Mouse (Mus musculus): ENCODE measurements at regions not wholly inside any gene's neighbourhood (a gene's known extent, or its start where the extent isn't known, plus 50 kb on each side); places are given as distances from the start of the nearest gene placed in this dataset.

DNA sequence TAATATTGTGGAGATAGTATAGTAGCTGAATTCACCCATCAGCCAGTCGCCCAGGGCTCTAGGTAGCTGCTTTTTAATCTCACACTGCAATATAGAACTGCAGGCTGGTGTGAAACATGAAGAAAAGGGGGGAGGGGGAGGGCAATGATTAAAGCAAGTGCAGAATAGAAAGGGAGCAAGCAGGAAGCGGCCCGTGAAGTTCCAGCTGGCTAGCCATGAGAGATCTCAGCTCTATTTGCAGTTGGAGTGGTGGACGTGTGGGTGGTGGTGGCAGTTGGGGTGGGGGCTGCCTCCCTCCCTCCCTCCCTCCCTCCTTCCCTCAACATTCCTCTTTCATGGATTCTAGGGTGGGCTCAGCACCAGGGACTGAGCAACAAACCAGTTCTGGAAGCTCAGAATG lies 173.3 kb upstream of the Mgat5 start:
- Histone ChIP-seq H3K27ac (no peak overlapping the region), H3K4me3 (ENCODE audit: inconsistent target) (no peak overlapping the region), H3K36me3 (ENCODE audit: inconsistent target) (no peaks in the 10 kb centered on the region), H3K79me2 (ENCODE audit: inconsistent target) (no peaks in the 10 kb centered on the region)
- 31% methylated on average over 4 of the region's 4 CpGs for WGBS (ENCODE audit: missing documents)

DNA sequence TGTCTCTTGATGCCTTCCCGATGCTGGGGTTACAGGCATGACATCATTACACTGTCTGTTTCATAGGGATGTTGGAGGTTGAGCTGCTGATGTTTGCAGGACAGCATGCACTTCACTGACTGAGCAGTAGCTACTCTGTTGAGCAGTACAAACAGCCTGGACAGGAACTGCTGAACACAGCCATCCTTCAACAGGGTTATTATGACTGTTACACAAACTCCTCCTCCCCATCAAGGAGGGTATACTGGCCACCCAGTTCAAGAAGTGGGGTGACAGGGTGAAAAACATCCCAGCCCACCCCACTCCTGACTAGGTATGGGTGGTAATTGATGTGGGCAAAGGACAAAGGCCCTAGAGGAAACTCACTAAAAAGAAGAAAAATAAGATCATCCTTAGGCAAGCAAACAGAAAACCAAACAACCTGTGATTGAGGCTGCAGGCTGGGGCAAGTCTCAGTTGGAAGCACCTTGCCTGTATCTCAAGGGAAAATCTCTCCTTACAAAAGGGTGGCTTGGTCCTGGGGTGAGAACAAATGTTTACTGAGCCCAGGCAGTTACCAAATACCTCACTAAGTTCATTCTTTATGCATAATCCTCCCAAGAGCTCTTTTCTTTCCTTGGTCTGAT lies 175.8 kb upstream of the Mgat5 start:
- H3K36me3 ChIP-seq (ENCODE audit: inconsistent target): no peaks in the 10 kb centered on the region
- 79% methylated on average over 1 of the region's 1 CpGs for WGBS (ENCODE audit: missing documents)
- no peak overlapping the region for H3K27ac ChIP-seq
- no peaks in the 10 kb centered on the region for H3K79me2 ChIP-seq (ENCODE audit: inconsistent target)
- H3K4me3 ChIP-seq (ENCODE audit: inconsistent target): no peak overlapping the region

DNA sequence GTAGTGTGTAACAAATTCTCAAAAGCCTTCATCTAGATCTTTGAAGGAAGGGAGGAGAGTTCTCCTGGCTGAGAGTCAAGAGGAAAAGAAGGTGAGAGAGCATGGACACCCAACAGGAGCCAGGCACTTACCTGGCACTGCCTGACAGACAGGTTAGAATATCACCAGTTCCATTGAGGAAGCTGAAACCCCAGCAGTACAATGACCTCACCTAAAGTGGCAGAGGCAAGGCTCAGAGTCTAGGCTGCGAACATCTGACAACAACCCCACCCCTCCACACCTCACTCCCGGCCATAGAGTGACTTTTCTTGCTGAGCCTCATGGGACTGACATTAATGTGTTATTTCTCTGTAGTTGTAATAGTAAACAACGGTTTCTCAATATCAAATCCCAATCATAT lies 181.7 kb upstream of the Mgat5 start:
- H3K4me3 ChIP-seq (ENCODE audit: inconsistent target): no peak overlapping the region
- H3K36me3 ChIP-seq (ENCODE audit: inconsistent target): no peaks in the 10 kb centered on the region
- 85% methylated on average over 3 of the region's 3 CpGs for WGBS (ENCODE audit: missing documents)
- no peak overlapping the region for H3K27ac ChIP-seq
- H3K79me2 ChIP-seq (ENCODE audit: inconsistent target): no peaks in the 10 kb centered on the region

- H3K27ac ChIP-seq: no peak overlapping the region
- 62% methylated on average over 2 of the region's 2 CpGs for WGBS (ENCODE audit: missing documents)
Observed at GRCm38 (mm10) chr1:127017698-127018097, 187.1 kb upstream of the Nckap5 start.

DNA sequence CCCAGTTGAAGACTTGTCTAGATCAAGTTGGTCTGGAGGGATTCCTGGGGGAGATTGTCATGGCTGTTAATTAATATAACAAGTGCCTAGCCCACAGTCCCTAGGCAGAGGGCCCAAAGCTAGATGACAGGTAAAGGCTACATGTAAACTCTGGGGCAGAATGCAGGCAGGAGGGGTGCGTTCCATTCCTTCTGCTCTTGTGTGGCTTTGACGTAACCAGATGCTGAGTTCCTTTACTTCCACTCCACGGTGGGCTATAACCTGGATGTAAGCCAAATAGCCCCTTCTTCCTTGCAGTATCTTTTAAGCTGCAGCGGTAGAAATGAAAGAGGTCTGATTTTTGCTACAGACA lies 185.3 kb upstream of the Nckap5 start:
- no peak overlapping the region for H3K4me3 ChIP-seq (ENCODE audit: inconsistent target)

More at GRCm38 (mm10) chr1:127017698-127018097, 187.1 kb upstream of the Nckap5 start:
- no peak overlapping the region for H3K4me3 ChIP-seq (ENCODE audit: inconsistent target)
- H3K36me3 ChIP-seq (ENCODE audit: inconsistent target): no peaks in the 10 kb centered on the region
- no peaks in the 10 kb centered on the region for H3K79me2 ChIP-seq (ENCODE audit: inconsistent target)

DNA sequence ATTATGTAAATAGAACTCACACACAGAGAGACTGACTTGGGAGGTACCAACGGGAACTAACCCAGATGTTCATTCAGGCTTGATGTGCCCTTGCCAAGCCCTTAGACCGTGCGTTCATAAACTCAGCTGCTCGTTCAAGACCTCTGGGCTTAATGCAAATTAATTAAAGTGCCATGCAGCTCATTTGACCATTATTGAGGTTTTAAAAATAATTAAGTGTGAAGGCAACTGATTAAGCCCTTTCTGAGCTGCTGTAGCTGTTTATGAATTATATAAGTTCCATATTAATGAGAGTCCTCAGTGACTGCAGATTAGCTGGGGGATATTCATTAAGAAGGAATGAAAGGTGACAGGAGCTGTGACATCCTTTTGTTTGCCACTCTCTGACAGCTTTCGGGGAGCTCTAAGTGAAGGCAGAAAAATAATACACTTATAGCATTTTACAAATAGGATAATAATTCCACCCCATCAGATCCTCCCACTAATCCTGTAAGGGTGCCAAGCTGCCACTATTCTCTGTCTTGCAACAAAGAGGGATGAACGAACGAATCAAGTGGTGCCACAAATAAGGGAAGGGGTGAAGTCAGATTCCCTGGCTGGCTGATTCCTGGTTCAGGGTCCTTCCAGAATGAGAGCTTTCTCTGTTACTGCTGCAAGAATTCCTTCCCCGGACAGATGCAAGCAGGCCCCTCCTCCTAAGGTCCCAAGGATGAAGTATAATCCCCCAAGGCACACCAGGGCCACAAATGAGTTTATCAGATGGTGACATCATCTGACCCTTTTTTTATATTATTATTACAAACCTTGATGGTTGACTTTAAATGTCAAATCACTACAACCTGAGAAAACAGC lies 184.7 kb upstream of the Nckap5 start:
- Histone ChIP-seq H3K27ac (no peak overlapping the region), H3K79me2 (ENCODE audit: inconsistent target) (no peaks in the 10 kb centered on the region), H3K4me3 (ENCODE audit: inconsistent target) (no peak overlapping the region), H3K36me3 (ENCODE audit: inconsistent target) (no peaks in the 10 kb centered on the region)
- 79% methylated on average over 8 of the region's 8 CpGs for WGBS (ENCODE audit: missing documents)

More for the DNA sequence above, 185.3 kb upstream of the Nckap5 start:
- Histone ChIP-seq H3K36me3 (ENCODE audit: inconsistent target) (no peaks in the 10 kb centered on the region), H3K27ac (no peak overlapping the region), H3K79me2 (ENCODE audit: inconsistent target) (no peaks in the 10 kb centered on the region)
- WGBS (ENCODE audit: missing documents): 85% methylated on average over 4 of the region's 4 CpGs

GRCm38 (mm10) chr1:127011901-127012300 lies 181.3 kb upstream of the Nckap5 start:
- H3K36me3 ChIP-seq (ENCODE audit: inconsistent target): no peaks in the 10 kb centered on the region
- H3K79me2 ChIP-seq (ENCODE audit: inconsistent target): no peaks in the 10 kb centered on the region
- 69% methylated on average over 5 of the region's 6 CpGs for WGBS (ENCODE audit: missing documents)
- H3K27ac ChIP-seq: no peak overlapping the region
- no peak overlapping the region for H3K4me3 ChIP-seq (ENCODE audit: inconsistent target)

DNA sequence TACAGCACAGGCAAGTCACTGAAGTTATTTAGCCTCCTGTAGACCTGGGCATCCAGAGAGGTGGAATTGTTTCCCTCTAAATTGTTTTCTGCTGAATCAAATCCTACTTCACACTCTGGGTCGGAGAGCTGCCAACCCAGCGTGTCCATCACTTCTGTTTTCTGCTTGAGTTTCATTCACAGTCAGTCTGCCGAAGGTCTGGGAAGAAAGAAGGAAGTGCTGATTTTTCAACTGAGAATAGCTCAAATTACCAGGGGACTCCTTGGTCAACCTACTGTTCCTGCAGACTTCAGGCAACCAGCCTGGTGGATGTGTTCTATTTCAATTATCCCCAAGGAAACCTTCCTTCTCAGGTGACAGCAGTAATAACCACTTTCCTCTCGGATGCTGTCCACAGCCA lies 179.1 kb upstream of the Nckap5 start:
- H3K27ac ChIP-seq: no peak overlapping the region
- no peaks in the 10 kb centered on the region for H3K36me3 ChIP-seq (ENCODE audit: inconsistent target)
- WGBS (ENCODE audit: missing documents): 34% methylated on average over 4 of the region's 4 CpGs
- no peak overlapping the region for H3K4me3 ChIP-seq (ENCODE audit: inconsistent target)
- H3K79me2 ChIP-seq (ENCODE audit: inconsistent target): no peaks in the 10 kb centered on the region

DNA sequence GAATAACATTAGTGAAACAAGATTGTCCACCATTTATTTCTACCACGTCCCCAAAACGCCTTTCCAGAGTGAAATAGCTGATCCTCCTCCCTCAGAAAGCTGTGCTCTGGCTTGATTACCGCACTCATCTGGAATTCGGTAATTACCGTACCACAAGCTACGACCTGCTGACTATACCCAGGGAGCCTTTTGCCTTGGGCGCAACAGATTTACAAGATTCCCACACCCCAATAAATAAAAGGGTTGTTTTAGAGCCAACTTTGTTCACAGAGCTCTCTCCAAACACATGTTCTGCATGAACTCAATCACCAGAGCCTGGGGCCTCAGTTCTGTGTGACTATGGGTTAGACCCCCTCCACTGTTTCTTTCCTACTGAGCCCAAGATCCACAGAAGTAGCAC lies 171.1 kb upstream of the Nckap5 start:
- 86% methylated on average over 7 of the region's 7 CpGs for WGBS (ENCODE audit: missing documents)
- Histone ChIP-seq H3K79me2 (ENCODE audit: inconsistent target) (no peaks in the 10 kb centered on the region), H3K36me3 (ENCODE audit: inconsistent target) (no peaks in the 10 kb centered on the region), H3K4me3 (ENCODE audit: inconsistent target) (no peak overlapping the region), H3K27ac (no peak overlapping the region)

- H3K36me3 ChIP-seq (ENCODE audit: inconsistent target): no peaks in the 10 kb centered on the region
- no peak overlapping the region for H3K4me3 ChIP-seq (ENCODE audit: inconsistent target)
- WGBS (ENCODE audit: missing documents): 87% methylated on average over 1 of the region's 1 CpGs
- no peak overlapping the region for H3K27ac ChIP-seq
- no peaks in the 10 kb centered on the region for H3K79me2 ChIP-seq (ENCODE audit: inconsistent target)
Observed at GRCm38 (mm10) chr1:126993061-126993640, 162.6 kb upstream of the Nckap5 start.

DNA sequence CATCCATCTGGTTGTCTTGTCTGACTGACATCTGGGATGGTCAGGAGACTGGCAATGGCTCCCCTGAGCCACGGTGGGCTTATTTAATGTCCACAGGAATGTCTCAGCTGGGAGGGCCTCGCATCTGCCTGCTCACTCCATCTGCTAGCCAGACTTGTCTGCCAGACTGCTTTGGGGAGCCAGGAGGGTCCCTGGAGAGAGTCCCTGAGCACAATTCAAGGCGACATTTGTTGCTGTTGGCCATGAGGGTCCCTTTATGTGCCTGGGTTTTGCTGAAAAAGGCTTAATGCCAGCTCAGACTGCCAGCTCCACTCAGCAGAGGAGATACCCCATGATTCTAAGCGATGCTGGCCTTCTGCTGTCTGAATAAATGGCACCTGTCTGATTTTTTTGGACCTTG lies 161.8 kb upstream of the Nckap5 start:
- Histone ChIP-seq H3K27ac (no peak overlapping the region), H3K4me3 (ENCODE audit: inconsistent target) (no peak overlapping the region), H3K36me3 (ENCODE audit: inconsistent target) (no peaks in the 10 kb centered on the region), H3K79me2 (ENCODE audit: inconsistent target) (no peaks in the 10 kb centered on the region)
- WGBS (ENCODE audit: missing documents): 72% methylated on average over 4 of the region's 4 CpGs

DNA sequence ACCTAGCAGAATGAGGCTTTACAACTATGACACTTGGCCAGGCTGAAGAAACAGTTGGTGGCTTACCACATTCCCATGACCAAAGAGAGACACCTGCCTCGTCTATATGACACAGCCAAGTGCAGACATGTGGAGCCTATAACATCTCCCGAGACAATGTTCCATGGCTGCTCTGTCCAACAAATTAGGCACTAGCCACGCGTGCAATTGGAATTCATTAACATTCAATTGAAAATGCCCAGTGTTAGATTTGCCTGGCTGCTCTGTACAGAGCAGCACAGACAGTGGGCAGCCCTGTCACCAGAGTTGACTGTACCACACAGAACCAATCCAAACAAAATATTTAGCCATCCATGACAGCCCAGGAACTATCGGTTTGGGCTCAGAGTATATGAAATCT lies 152.2 kb upstream of the Nckap5 start:
- Histone ChIP-seq H3K36me3 (ENCODE audit: inconsistent target) (no peaks in the 10 kb centered on the region), H3K4me3 (ENCODE audit: inconsistent target) (no peak overlapping the region), H3K27ac (no peak overlapping the region), H3K79me2 (ENCODE audit: inconsistent target) (no peaks in the 10 kb centered on the region)
- 88% methylated on average over 5 of the region's 5 CpGs for WGBS (ENCODE audit: missing documents)

- 93% methylated on average over 14 of the region's 14 CpGs for WGBS (ENCODE audit: missing documents)
- Histone ChIP-seq H3K27ac (no peak overlapping the region), H3K36me3 (ENCODE audit: inconsistent target) (no peaks in the 10 kb centered on the region), H3K79me2 (ENCODE audit: inconsistent target) (no peaks in the 10 kb centered on the region), H3K4me3 (ENCODE audit: inconsistent target) (no peak overlapping the region)
Observed at GRCm38 (mm10) chr1:126980311-126980710, 149.7 kb upstream of the Nckap5 start.

DNA sequence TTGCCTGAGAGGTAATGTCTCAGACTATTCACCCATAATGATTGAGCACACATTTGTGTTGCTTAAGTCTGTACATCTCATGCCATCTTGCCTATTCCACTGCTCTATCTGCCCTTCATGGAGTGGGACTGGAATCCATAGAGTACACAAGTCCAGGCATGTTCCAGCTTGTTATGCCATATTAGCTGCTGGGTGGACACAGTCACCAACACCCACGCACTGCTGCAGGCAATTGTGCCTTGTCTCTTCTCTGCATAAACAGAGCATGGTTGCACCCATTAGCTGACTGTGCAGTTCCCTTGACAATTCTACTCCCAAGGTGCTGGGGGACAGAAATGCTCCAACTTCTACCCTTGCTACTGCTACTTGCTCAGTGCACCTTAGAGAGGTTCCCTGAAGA lies 143.3 kb upstream of the Nckap5 start:
- WGBS (ENCODE audit: missing documents): 100% methylated on average over 1 of the region's 1 CpGs

DNA sequence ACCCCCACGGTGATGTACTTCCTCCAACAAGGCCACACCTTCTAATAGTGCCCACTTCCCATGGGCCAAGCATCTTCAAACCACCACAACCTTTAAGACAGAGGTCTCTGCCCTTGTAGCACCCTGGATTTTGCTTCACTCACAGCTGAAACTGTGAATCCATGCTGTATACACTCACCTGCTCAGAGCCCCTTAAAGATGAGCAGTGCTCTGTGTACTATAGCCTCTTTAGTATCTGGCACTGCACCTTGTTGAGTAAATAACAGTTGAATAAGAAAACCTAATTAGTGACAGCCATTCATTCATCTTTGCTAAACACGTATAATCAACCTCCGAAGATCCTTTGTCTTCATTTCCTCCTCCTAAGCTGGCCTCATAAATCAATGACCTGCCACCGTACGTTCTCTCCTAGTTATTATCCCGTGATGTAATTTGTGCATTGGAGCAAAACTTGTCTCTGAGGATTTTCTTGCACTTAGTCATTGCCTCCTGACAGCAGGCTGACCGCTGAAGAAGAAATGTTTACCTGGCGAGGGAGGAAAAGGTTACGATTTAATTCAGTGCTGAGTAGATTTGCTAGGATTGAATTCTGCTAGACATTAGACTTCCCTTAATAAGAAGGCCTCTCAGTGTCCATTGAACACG lies 141.3 kb upstream of the Nckap5 start:
- no peak overlapping the region for H3K27ac ChIP-seq
- H3K4me3 ChIP-seq (ENCODE audit: inconsistent target): no peak overlapping the region
- WGBS (ENCODE audit: missing documents): 75% methylated on average over 10 of the region's 10 CpGs
- H3K79me2 ChIP-seq (ENCODE audit: inconsistent target): no peaks in the 10 kb centered on the region
- H3K36me3 ChIP-seq (ENCODE audit: inconsistent target): no peaks in the 10 kb centered on the region

More for the DNA sequence above, 143.3 kb upstream of the Nckap5 start:
- no peak overlapping the region for H3K4me3 ChIP-seq (ENCODE audit: inconsistent target)
- H3K27ac ChIP-seq: no peak overlapping the region
- H3K79me2 ChIP-seq (ENCODE audit: inconsistent target): no peaks in the 10 kb centered on the region
- H3K36me3 ChIP-seq (ENCODE audit: inconsistent target): no peaks in the 10 kb centered on the region
